Mouse (Mus musculus): Measurements from ENCODE around the gene St7.

GRCm38 (mm10) chr6:17876023-17876613 lies 183.4 kb downstream of the St7 start:
- no peak for TF ChIP-seq CTCF (IDR thresholded peaks at IDR 0.05; ENCODE audit: control insufficient read depth, insufficient read depth, insufficient read length)
- TF ChIP-seq MYOG (IDR thresholded peaks at IDR 0.05; ENCODE audit: control insufficient read depth, extremely low read depth, insufficient read length), result no peak
